Mouse (Mus musculus) liver, embryonic 18 days (tissue): Measurements from ENCODE around the gene Tbc1d13. TPM values are rescaled to one million over a fixed set of nuclear protein-coding genes. Genes with fewer than 3 reads are reported as not detected.

ENCODE experiments used
- polyA plus RNA-seq: library from polyadenylated mRNA; depleted of rRNA; stranded (reverse); fragments of >200 nt; gene quantifications from 2 replicates; pipeline ENCODE4 v1.2.3, GENCODE M21; 2012; rRNA removed

Gene Tbc1d13
- 12.2 and 12.7 TPM in 2 replicates for polyA plus RNA-seq

GRCm38 (mm10) chr2:30133613-30134377 is at the start of gene Tbc1d13:
Gene Tbc1d13, plus strand, starts transcription at chr2:30133746.

DNA sequence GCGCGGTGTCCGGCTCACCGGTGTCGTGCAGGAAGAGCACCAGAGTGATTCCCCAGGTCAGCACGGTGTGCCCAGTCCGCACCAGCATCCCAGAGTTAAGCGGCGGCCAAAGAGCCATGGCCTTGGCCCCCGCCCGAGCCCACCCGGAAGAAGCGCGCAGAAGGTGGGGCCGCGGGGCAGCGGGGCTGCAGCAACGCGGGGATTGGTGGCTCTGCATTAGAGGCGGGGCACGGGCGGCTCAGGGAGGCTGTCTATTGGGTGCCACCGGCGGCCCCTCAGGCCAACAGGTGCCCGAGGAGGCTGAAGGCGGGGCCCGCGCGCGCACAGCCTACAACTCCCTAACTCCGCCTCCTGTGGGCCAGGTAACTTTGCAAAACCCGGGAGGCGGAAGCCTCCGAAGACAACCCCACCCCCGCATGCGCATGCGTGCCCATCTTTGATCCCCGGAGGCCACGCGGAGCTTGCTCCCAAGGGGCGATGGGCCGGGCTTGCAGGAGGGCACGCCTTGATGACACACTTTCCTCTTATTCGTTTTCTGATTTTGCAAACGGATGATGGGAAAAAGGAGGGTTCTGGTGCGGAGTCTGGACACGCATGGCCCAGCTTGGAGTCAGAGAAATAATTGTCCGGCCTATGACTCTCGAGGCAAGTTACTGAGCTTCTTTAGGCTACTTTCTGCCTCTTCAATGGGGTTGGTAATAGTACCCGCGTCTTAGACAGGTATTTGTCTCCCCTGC is 39.9 kb upstream of the Tbc1d13 start, which contains the start of gene Zdhhc12:
TSS of gene Zdhhc12 (minus strand) at position 178 of the 737 bp plus-strand sequence.

DNA sequence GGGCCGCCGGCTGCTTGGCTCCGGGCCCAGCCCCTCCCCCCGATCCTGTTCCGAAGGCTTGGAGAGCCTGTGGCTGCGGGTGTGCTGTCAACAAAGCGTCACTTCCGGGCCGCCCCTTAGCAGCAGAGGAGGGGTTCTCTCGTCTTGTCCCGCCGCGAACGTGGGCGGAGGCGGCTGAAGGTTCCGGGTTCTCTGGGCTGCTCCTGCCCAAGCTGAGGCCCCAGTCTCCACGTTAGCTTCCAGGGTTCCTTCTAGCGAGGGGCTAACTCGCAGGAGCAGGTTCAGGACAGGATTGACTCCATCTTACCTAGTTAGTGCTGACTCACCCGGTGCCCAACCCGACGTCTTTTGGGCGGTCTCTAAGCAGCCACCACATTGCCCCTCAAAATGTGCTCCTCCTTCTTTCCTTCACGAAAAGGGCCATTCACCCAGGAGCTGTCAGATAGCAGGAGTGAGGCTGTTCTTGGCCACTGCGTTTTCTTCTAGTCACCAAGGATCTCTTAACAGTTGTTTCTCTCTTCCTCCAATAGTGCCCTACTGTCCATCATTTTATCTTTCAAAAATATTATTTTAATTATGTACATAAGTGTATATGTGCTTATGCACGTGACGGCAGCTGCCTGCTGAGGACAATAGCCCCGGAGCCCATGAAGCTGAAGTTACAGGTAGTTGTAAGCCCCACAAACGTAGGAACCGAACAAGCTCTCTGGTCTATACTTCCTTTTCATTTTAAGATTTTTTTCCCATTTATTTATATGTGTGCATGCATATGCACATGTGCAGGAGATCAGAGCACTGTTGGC is 8.9 kb upstream of the Tbc1d13 start, which contains the start of gene Zer1:
TSS of gene Zer1 (minus strand) at position 114 of the 803 bp plus-strand sequence.

DNA sequence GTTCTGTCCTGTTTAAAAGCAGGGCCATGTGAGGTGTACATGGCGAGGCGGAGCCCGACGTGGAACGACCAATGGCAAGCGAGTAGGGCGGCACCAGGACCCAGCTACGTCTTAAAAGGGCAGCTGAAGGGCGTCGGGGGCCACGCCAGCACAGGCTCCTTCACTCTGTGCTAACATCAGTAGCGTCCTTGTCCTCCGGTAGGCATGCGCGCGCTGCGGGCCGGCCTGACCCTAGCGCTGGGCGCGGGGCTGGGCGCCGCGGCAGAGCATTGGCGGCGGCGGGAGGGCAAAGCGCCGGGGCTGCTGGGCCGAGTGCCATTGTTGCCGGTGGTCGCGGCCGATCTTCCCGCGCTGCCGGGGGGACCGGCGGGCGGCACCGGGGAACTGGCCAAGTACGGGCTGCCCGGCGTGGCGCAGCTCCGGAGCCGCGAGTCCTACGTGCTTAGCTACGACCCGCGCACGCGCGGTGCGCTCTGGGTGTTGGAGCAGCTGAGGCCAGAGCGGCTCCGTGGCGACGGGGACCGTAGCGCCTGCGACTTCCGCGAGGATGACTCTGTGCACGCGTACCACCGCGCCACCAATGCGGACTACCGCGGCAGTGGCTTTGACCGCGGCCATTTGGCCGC is 37.9 kb downstream of the Tbc1d13 start, which contains the start of gene Endog:
TSS of gene Endog (plus strand) at position 123 of the 626 bp plus-strand sequence.

GRCm38 (mm10) chr2:30177700-30178675 is 44.4 kb downstream of the Tbc1d13 start, which contains the start of gene Spout1:
Gene Spout1, minus strand, starts transcription at chr2:30178459.

Other genes with a start within 250 kb of the Tbc1d13 start
- gene Odf2, start 244.5 kb upstream of the Tbc1d13 start, polyA plus RNA-seq: 13.0 and 18.6 TPM in 2 replicates
- 8.3 and 9.8 TPM in 2 replicates for gene Gle1, start 198.3 kb upstream of the Tbc1d13 start, polyA plus RNA-seq
- 34.7 and 35.9 TPM in 2 replicates for gene Sptan1, start 168.2 kb upstream of the Tbc1d13 start, polyA plus RNA-seq
- gene Wdr34, start 84.9 kb upstream of the Tbc1d13 start, polyA plus RNA-seq: 5.3 and 5.4 TPM in 2 replicates
- gene Set, start 76.4 kb upstream of the Tbc1d13 start, polyA plus RNA-seq: 100 and 111 TPM in 2 replicates
- gene Pkn3, start 56.1 kb upstream of the Tbc1d13 start, polyA plus RNA-seq: 2.3 and 2.7 TPM in 2 replicates
- 33.0 and 37.5 TPM in 2 replicates for gene Zdhhc12, start 40.1 kb upstream of the Tbc1d13 start, polyA plus RNA-seq
- gene Zer1, start 9.2 kb upstream of the Tbc1d13 start, polyA plus RNA-seq: 8.0 and 9.3 TPM in 2 replicates
- 32.1 and 36.9 TPM in 2 replicates for gene Endog, start 37.7 kb downstream of the Tbc1d13 start, polyA plus RNA-seq
- 14.3 and 15.6 TPM in 2 replicates for gene Spout1, start 44.7 kb downstream of the Tbc1d13 start, polyA plus RNA-seq
- gene Kyat1, start 72.1 kb downstream of the Tbc1d13 start, polyA plus RNA-seq: 57.7 and 63.7 TPM in 2 replicates
- gene Lrrc8a, start 104.0 kb downstream of the Tbc1d13 start, polyA plus RNA-seq: 4.5 and 4.6 TPM in 2 replicates
- 2.3 and 2.4 TPM in 2 replicates for gene Gm28035, start 106.8 kb downstream of the Tbc1d13 start, polyA plus RNA-seq
- 54.6 and 54.7 TPM in 2 replicates for gene Phyhd1, start 132.5 kb downstream of the Tbc1d13 start, polyA plus RNA-seq
- not detected in 2 replicates for gene Gm28038, start 147.3 kb downstream of the Tbc1d13 start, polyA plus RNA-seq
- gene Dolk, start 152.6 kb downstream of the Tbc1d13 start, polyA plus RNA-seq: 6.3 and 6.7 TPM in 2 replicates
- 8.1 and 9.4 TPM in 2 replicates for gene Nup188, start 152.7 kb downstream of the Tbc1d13 start, polyA plus RNA-seq
- 18.8 and 21.4 TPM in 2 replicates for gene Sh3glb2, start 225.6 kb downstream of the Tbc1d13 start, polyA plus RNA-seq
- 5.9 and 7.3 TPM in 2 replicates for gene Miga2, start 230.5 kb downstream of the Tbc1d13 start, polyA plus RNA-seq